Mouse (Mus musculus) olfactory bulb, adult 2 months (tissue): ENCODE measurements around the gene Cd247.

Experiments used
- CTCF ChIP-seq: fragments of 200-500 bp; IDR thresholded peaks from 2 replicates; pipeline ENCODE4 v1.5.1; 2012; ENCODE audit warnings: low read depth, mild to moderate bottlenecking, low read length, moderate library complexity; ENCODE audit not compliant: insufficient read depth
- POLR2A ChIP-seq: fragments of 200-500 bp; IDR thresholded peaks from 2 replicates; pipeline ENCODE4 v1.6.1; 2012; ENCODE audit warnings: mild to moderate bottlenecking, low read depth, low read length, moderate library complexity; ENCODE audit not compliant: insufficient read depth

GRCm38 (mm10) chr1:165866630-165867280 lies 78.3 kb downstream of the Cd247 start:
- TF ChIP-seq CTCF (no peak), POLR2A (no peak)
